Mouse (Mus musculus) gastrocnemius, postnatal 14 days (tissue): Measurements from ENCODE around the gene Dip2a. TPM values are rescaled to one million over a fixed set of nuclear protein-coding genes. Genes with fewer than 3 reads are reported as not detected.
A peak's percentile ranks its signal among the peaks of the same experiment; 100 is the strongest.

Experiments
- DNase-seq: peaks from one replicate; pipeline ENCODE4 v3.0.0; 2021; ENCODE audit warnings: mixed read lengths
- intact Hi-C: fragments of 180-260 bp; cut with DNase I; formaldehyde crosslinking; loops from one replicate; pipeline ENCODE4 v1.15.1; 2025; ENCODE audit warnings: low total_unique reads
- long read RNA-seq, 2 experiments: library from polyadenylated mRNA; stranded (forward); transcript quantifications; one replicate each; pipeline ENCODE4 v2.0.0; 2021
- total RNA-seq, 2 experiments: library from RNA; stranded (reverse); gene quantifications; 2 replicates each; pipeline ENCODE4 v1.2.3; 2021

The Dip2a gene
- total RNA-seq: 1 to 10 TPM; 7.6 to 9.3 TPM
- long read RNA-seq, experiment 1: 0 reads
- long read RNA-seq, experiment 2, partial matches to known transcripts: 2 of 2 reads
- long read RNA-seq, experiment 2, other reads (novel, unspliced or antisense): 0 of 2 reads

- DNase-seq: peak; percentile 94
- intact Hi-C loops: no loop called here
These were observed at the start of gene Dip2a for GRCm38 (mm10) chr10:76344711-76345539. Gene Dip2a (minus strand): TSS chr10:76345291.

GRCm38 (mm10) chr10:76392596-76392995, 47.5 kb upstream of the Dip2a start:
- DNase-seq: peak; percentile 26
- intact Hi-C loops: no loop called here

GRCm38 (mm10) chr10:76391786-76392185, 46.7 kb upstream of the Dip2a start:
- DNase-seq: peak; percentile 36
- intact Hi-C loops: no loop called here

GRCm38 (mm10) chr10:76391166-76391565, 46.1 kb upstream of the Dip2a start:
- no peak for DNase-seq
- intact Hi-C loops: no loop called here

- DNase-seq: no peak
- intact Hi-C loops: loop anchor here (5.0 kb wide), 1 partner anchor 37 kb away; no protein-coding TSS in a partner anchor
These were observed 29.9 kb upstream of the Dip2a start for GRCm38 (mm10) chr10:76374981-76375380.

- intact Hi-C loops: no loop called here
- no peak for DNase-seq
These were observed 26.6 kb upstream of the Dip2a start for GRCm38 (mm10) chr10:76371736-76372135.

- intact Hi-C loops: no loop called here
These were observed 23.7 kb upstream of the Dip2a start for GRCm38 (mm10) chr10:76368766-76369165.

GRCm38 (mm10) chr10:76363233-76363632, 18.1 kb upstream of the Dip2a start:
- no peak for DNase-seq
- intact Hi-C loops: no loop called here

More at GRCm38 (mm10) chr10:76368766-76369165, 23.7 kb upstream of the Dip2a start:
- DNase-seq: no peak

- intact Hi-C loops: no loop called here
- no peak for DNase-seq
These were observed 13.4 kb upstream of the Dip2a start for GRCm38 (mm10) chr10:76358468-76358867.

GRCm38 (mm10) chr10:76357286-76357875, 12.3 kb upstream of the Dip2a start:
- no peak for DNase-seq
- intact Hi-C loops: no loop called here

- intact Hi-C loops: no loop called here
- DNase-seq: no peak
These were observed 9.9 kb upstream of the Dip2a start for GRCm38 (mm10) chr10:76354974-76355373.

GRCm38 (mm10) chr10:76353986-76354385, 8.9 kb upstream of the Dip2a start:
- no peak for DNase-seq
- intact Hi-C loops: no loop called here

GRCm38 (mm10) chr10:76351953-76352352, 6.9 kb upstream of the Dip2a start:
- no peak for DNase-seq
- intact Hi-C loops: no loop called here

- peak; percentile 37 for DNase-seq
- intact Hi-C loops: no loop called here
These were observed 1.5 kb upstream of the Dip2a start for GRCm38 (mm10) chr10:76346589-76346988.

GRCm38 (mm10) chr10:76346043-76346491, 976 bp upstream of the Dip2a start:
- intact Hi-C loops: no loop called here
- DNase-seq: no peak

GRCm38 (mm10) chr10:76345540-76345902, 430 bp upstream of the Dip2a start:
- DNase-seq: no peak
- intact Hi-C loops: no loop called here

GRCm38 (mm10) chr10:76334350-76334749, 10.7 kb downstream of the Dip2a start:
- intact Hi-C loops: no loop called here
- no peak for DNase-seq

GRCm38 (mm10) chr10:76332040-76332439, 13.1 kb downstream of the Dip2a start:
- intact Hi-C loops: no loop called here

GRCm38 (mm10) chr10:76329093-76329492, 16.0 kb downstream of the Dip2a start:
- DNase-seq: no peak
- intact Hi-C loops: no loop called here

More at GRCm38 (mm10) chr10:76332040-76332439, 13.1 kb downstream of the Dip2a start:
- DNase-seq: no peak

- intact Hi-C loops: no loop called here
- no peak for DNase-seq
These were observed 16.5 kb downstream of the Dip2a start for GRCm38 (mm10) chr10:76328574-76328973.
